Mouse (Mus musculus) liver, embryonic 15.5 days (tissue): ENCODE results near the gene Clstn3. TPM values are rescaled to one million over a fixed set of nuclear protein-coding genes. Genes with fewer than 3 reads are reported as not detected.
"Not testable (repeated sequence)": the region's sequence is repeated elsewhere in the genome, so short reads cannot be mapped to it uniquely, and the experiment has no call there.

Experiments used
- ATAC-seq: fragments of 200-750 bp; cut with Nextera tagmentation; 2 replicates; pipeline ENCODE4 v1.8.0; 2017; ENCODE audit warnings: moderate number of reproducible peaks, mild to moderate bottlenecking, moderate library complexity; ENCODE audit not compliant: insufficient read depth
- H3K27ac ChIP-seq: fragments of 300-500 bp; sonication (generic); replicated peaks from 2 replicates; pipeline ENCODE4 v1.5.1; 2015; ENCODE audit warnings: mild to moderate bottlenecking, inconsistent platforms
- H3K27me3 ChIP-seq: fragments of 300-500 bp; sonication (generic); 2 replicates; pipeline ENCODE4 v1.6.1; 2015; ENCODE audit warnings: mild to moderate bottlenecking, inconsistent platforms
- H3K36me3 ChIP-seq: fragments of 300-500 bp; sonication (generic); replicated peaks from 2 replicates; pipeline ENCODE4 v1.6.1; 2015; ENCODE audit warnings: moderate library complexity, mild to moderate bottlenecking, inconsistent platforms
- H3K4me1 ChIP-seq: fragments of 300-500 bp; sonication (generic); replicated peaks from 2 replicates; pipeline ENCODE4 v1.6.1; 2015; ENCODE audit warnings: inconsistent platforms
- H3K4me2 ChIP-seq: fragments of 300-500 bp; sonication (generic); 2 replicates; pipeline ENCODE4 v1.6.1; 2015; ENCODE audit warnings: moderate library complexity, mild to moderate bottlenecking, inconsistent platforms
- H3K4me3 ChIP-seq: fragments of 300-500 bp; sonication (generic); replicated peaks from 2 replicates; pipeline ENCODE4 v1.5.1; 2015; ENCODE audit warnings: mild to moderate bottlenecking, inconsistent platforms
- H3K9ac ChIP-seq: fragments of 300-500 bp; sonication (generic); 2 replicates; pipeline ENCODE4 v1.6.1; 2015; ENCODE audit warnings: moderate library complexity, mild to moderate bottlenecking, inconsistent platforms
- H3K9me3 ChIP-seq: fragments of 300-500 bp; sonication (generic); replicated peaks from 2 replicates; pipeline ENCODE4 v1.6.1; 2016; ENCODE audit warnings: inconsistent platforms
- WGBS: fragments of 180-500 bp; shearing (Covaris S2); methylation state at CpG from one replicate; pipeline ENCODE4 v1.1.7; 2015; ENCODE audit warnings: mixed read lengths; ENCODE audit not compliant: insufficient replicate concordance; 5-methylcytosine and 5-hydroxymethylcytosine counted together
- polyA plus RNA-seq: library from polyadenylated mRNA; unstranded; fragments of >200 nt; fragmentation: Nextera tagmentation; extraction: Ambion mirVana; gene quantifications from 2 replicates; pipeline ENCODE4 v1.2.1, GENCODE M21; 2015

The Clstn3 gene
- polyA plus RNA-seq, 1 experiment from 2014 or later: 4.2 TPM

GRCm38 (mm10) chr6:124407180-124407579, 57.4 kb downstream of the Clstn3 start:
- no peak overlapping the region for H3K4me3 ChIP-seq
- H3K4me1 ChIP-seq: no peaks in the 10 kb centered on the region
- no peak overlapping the region for H3K9ac ChIP-seq
- H3K4me2 ChIP-seq: no peak overlapping the region
- peaks cover 61% of the 10 kb centered on the region for H3K36me3 ChIP-seq
- ATAC-seq: no peak
- H3K9me3 ChIP-seq: no peaks in the 10 kb centered on the region
- H3K27ac ChIP-seq: no peak overlapping the region
- no peaks in the 10 kb centered on the region for H3K27me3 ChIP-seq

GRCm38 (mm10) chr6:124406326-124406725, 58.3 kb downstream of the Clstn3 start:
- H3K27ac ChIP-seq: no peak overlapping the region
- H3K27me3 ChIP-seq: no peaks in the 10 kb centered on the region
- ATAC-seq: no peak
- H3K9ac ChIP-seq: no peak overlapping the region
- no peak overlapping the region for H3K4me3 ChIP-seq
- H3K9me3 ChIP-seq: no peaks in the 10 kb centered on the region
- H3K4me1 ChIP-seq: no peaks in the 10 kb centered on the region
- peaks cover 60% of the 10 kb centered on the region for H3K36me3 ChIP-seq
- no peak overlapping the region for H3K4me2 ChIP-seq
- WGBS: 80% methylated on average over 10 of the region's 10 CpGs

GRCm38 (mm10) chr6:124399738-124400137, 64.9 kb downstream of the Clstn3 start:
- no peak overlapping the region for H3K27ac ChIP-seq
- H3K9me3 ChIP-seq: no peaks in the 10 kb centered on the region
- no peak for ATAC-seq
- no peaks in the 10 kb centered on the region for H3K27me3 ChIP-seq
- no peaks in the 10 kb centered on the region for H3K4me1 ChIP-seq
- no peak overlapping the region for H3K9ac ChIP-seq
- no peak overlapping the region for H3K4me3 ChIP-seq
- no peak overlapping the region for H3K4me2 ChIP-seq
- 83% methylated on average over 6 of the region's 6 CpGs for WGBS
- peaks cover 83% of the 10 kb centered on the region for H3K36me3 ChIP-seq

DNA sequence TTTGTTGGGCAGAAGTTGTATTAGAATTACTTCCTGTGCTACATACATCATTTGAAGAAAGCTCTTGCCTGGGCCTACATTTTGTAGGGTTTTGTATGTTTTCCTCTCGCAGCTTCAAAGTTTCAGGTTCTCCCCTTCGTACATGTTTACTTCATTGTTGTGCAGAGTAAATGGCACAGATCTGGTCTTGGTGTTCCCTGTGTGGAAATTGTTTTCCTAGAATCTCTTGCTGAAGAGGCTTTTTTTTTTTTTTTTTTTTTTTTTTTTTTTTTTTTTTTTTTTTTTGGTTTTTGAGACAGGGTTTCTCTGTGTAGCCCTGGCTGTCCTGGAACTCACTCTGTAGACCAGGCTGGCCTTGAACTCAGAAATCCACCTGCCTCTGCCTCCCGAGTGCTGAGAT, 69.6 kb downstream of the Clstn3 start:
- ATAC-seq, H3K4me1 ChIP-seq, H3K4me3 ChIP-seq, H3K4me2 ChIP-seq, H3K9me3 ChIP-seq, H3K27me3 ChIP-seq, H3K27ac ChIP-seq, H3K9ac ChIP-seq: not testable (repeated sequence)
- WGBS: 71% methylated on average over 3 of the region's 3 CpGs
- peaks cover 40% of the 10 kb centered on the region for H3K36me3 ChIP-seq

Other genes with a start within 250 kb of the Clstn3 start
- not detected in 2 replicates for gene Vmn2r27, start 232.9 kb downstream of the Clstn3 start, polyA plus RNA-seq
- gene Cd163, start 160.1 kb downstream of the Clstn3 start, polyA plus RNA-seq: 0.23 and 0.26 TPM in 2 replicates
- gene Pex5, start 49.7 kb downstream of the Clstn3 start, polyA plus RNA-seq: 21.7 and 26.8 TPM in 2 replicates
- gene C1rl, start 28.3 kb upstream of the Clstn3 start, polyA plus RNA-seq: 11.2 and 12.5 TPM in 2 replicates
- 18.8 and 22.5 TPM in 2 replicates for gene C1ra, start 47.6 kb upstream of the Clstn3 start, polyA plus RNA-seq
- 47.0 and 59.5 TPM in 2 replicates for gene C1s1, start 77.6 kb upstream of the Clstn3 start, polyA plus RNA-seq
- gene C1rb, start 105.5 kb upstream of the Clstn3 start, polyA plus RNA-seq: not detected in 2 replicates
- not detected in 2 replicates for gene C1s2, start 171.3 kb upstream of the Clstn3 start, polyA plus RNA-seq
- 82.0 and 85.6 TPM in 2 replicates for gene Lpcat3, start 198.2 kb upstream of the Clstn3 start, polyA plus RNA-seq
- gene Emg1, start 247.4 kb upstream of the Clstn3 start, polyA plus RNA-seq: 122 and 128 TPM in 2 replicates
- 242 and 243 TPM in 2 replicates for gene Phb2, start 247.5 kb upstream of the Clstn3 start, polyA plus RNA-seq